Mouse (Mus musculus) hindbrain, embryonic 11.5 days (tissue): ENCODE measurements around the gene Dcdc2b. TPM values are rescaled to one million over a fixed set of nuclear protein-coding genes. Genes with fewer than 3 reads are reported as not detected.

Source experiments
- ATAC-seq: fragments of 200-750 bp; cut with Nextera tagmentation; 2 replicates; pipeline ENCODE4 v1.8.0; 2017; ENCODE audit warnings: mild to moderate bottlenecking, moderate TSS enrichment, moderate library complexity; ENCODE audit not compliant: low FRiP score
- DNase-seq: peaks from one replicate; pipeline ENCODE4 v3.0.0-alpha.2; 2015; ENCODE audit warnings: low spot score
- H3K27ac ChIP-seq: fragments of 300-500 bp; sonication (generic); 2 replicates; pipeline ENCODE4 v1.5.1; 2014; ENCODE audit warnings: mild to moderate bottlenecking, low read depth, low read length
- H3K27me3 ChIP-seq: fragments of 300-500 bp; sonication (generic); 2 replicates; pipeline ENCODE4 v1.6.1; 2014; ENCODE audit warnings: mild to moderate bottlenecking, low read length, moderate library complexity, mixed read lengths; ENCODE audit not compliant: control insufficient read depth, insufficient read depth
- H3K36me3 ChIP-seq: fragments of 300-500 bp; sonication (generic); 2 replicates; pipeline ENCODE4 v1.6.1; 2014; ENCODE audit warnings: mild to moderate bottlenecking, low read length, moderate library complexity, mixed read lengths; ENCODE audit not compliant: control insufficient read depth, insufficient read depth
- H3K4me1 ChIP-seq: fragments of 300-500 bp; sonication (generic); replicated peaks from 2 replicates; pipeline ENCODE4 v1.6.1; 2014; ENCODE audit warnings: low read length, mixed read lengths; ENCODE audit not compliant: control insufficient read depth, insufficient read depth
- H3K4me2 ChIP-seq: fragments of 300-500 bp; sonication (generic); replicated peaks from 2 replicates; pipeline ENCODE4 v1.6.1; 2014; ENCODE audit warnings: mild to moderate bottlenecking, low read depth, low read length
- H3K4me3 ChIP-seq: fragments of 300-500 bp; sonication (generic); 2 replicates; pipeline ENCODE4 v1.5.1; 2014; ENCODE audit warnings: low read depth, low read length
- H3K9ac ChIP-seq: fragments of 300-500 bp; sonication (generic); 2 replicates; pipeline ENCODE4 v1.6.1; 2014; ENCODE audit warnings: low read depth, low read length
- H3K9me3 ChIP-seq: fragments of 300-500 bp; sonication (generic); 2 replicates; pipeline ENCODE4 v1.6.1; 2016; ENCODE audit warnings: low read length; ENCODE audit not compliant: control insufficient read depth
- WGBS: fragments of 180-500 bp; shearing (Covaris S2); extraction: QIAGEN DNeasy Blood & Tissue Kit; methylation state at CpG from one replicate; pipeline ENCODE4 v1.1.7; 2014; 5-methylcytosine and 5-hydroxymethylcytosine counted together
- polyA plus RNA-seq: library from polyadenylated mRNA; unstranded; fragments of >200 nt; fragmentation: Nextera tagmentation; extraction: Ambion mirVana; gene quantifications from 2 replicates; pipeline ENCODE4 v1.2.1, GENCODE M21; 2014

Dcdc2b gene
- polyA plus RNA-seq, 1 experiment from 2014 or later: 2.7 TPM

DNA sequence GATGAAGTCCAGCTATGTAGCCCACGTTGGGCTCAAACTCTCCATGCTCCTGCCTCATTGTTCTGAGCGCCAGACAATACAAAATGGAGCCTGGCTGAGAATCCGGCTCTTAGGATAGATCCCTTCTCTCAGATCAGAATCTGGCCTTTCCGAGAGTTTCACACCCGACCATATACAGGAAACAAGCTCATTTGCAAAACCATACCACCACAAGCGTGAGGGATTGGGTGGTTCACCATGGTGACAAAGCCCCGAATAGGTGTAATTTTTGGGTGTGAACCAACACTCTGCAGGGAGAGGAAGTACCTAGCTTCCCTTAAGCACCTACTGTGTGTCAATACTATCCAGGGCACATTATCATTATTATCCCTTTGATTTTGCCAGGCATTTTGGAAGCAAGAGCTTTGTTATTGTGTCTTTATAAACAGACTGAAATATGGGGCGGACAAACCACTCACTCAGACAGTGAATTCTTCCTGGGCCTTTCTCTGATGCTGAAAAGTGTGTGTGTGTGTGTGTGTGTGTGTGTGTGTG is 42.4 kb downstream of the Dcdc2b start:
- 79% methylated on average over 8 of the region's 8 CpGs for WGBS
- no peak overlapping the region for H3K4me3 ChIP-seq
- no peaks in the 10 kb centered on the region for H3K4me1 ChIP-seq
- no peak overlapping the region for H3K9ac ChIP-seq
- H3K27me3 ChIP-seq: no peaks in the 10 kb centered on the region
- DNase-seq: no peak
- H3K9me3 ChIP-seq: no peaks in the 10 kb centered on the region
- ATAC-seq: no peak
- H3K27ac ChIP-seq: no peak overlapping the region
- H3K36me3 ChIP-seq: no peaks in the 10 kb centered on the region
- H3K4me2 ChIP-seq: no peak overlapping the region

DNA sequence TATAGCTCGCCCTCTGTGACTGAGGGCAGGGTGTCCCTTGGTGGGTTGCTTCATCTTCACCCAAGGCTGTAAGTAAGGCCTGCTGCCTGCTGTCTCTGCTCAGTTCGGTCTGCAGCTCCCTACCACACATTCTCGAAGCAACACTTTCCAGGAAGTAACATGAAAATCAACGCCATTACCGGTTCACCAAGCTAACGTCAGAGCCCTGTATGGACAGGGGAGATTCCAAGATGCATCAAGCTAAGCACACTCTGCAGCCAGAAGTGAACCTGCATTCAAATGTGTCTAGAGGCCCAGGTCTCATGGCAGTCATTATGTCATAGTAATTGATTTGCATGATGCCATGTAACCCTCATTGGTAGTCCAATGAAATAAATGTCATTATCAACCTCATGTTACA is 44.0 kb downstream of the Dcdc2b start:
- no peak overlapping the region for H3K4me2 ChIP-seq
- WGBS: 93% methylated on average over 6 of the region's 6 CpGs
- H3K27me3 ChIP-seq: no peaks in the 10 kb centered on the region
- H3K4me3 ChIP-seq: no peak overlapping the region
- ATAC-seq: no peak
- no peak overlapping the region for H3K9ac ChIP-seq
- H3K36me3 ChIP-seq: no peaks in the 10 kb centered on the region
- H3K4me1 ChIP-seq: no peaks in the 10 kb centered on the region
- DNase-seq: no peak
- no peaks in the 10 kb centered on the region for H3K9me3 ChIP-seq
- H3K27ac ChIP-seq: no peak overlapping the region

DNA sequence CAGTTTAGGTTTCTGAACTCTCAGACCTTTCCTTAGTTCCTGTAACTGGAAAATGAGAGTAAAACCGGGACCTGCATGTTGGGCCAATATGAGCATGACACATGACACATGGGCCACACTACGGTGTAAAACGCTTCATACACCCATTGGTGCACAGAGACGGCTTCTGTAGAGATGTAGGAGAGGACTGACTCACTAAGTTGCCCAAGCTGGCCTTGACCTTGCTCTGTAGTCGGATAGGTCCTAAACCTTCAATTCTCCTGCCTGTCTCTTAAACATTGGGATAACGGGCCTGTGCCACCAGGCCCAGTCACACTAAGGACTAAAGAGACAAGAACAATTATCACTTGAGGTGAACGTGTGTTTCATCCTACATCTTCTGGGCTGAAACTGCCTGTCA is 45.7 kb downstream of the Dcdc2b start:
- no peak overlapping the region for H3K27ac ChIP-seq
- WGBS: 94% methylated on average over 7 of the region's 7 CpGs
- no peaks in the 10 kb centered on the region for H3K36me3 ChIP-seq
- DNase-seq (no peak), ATAC-seq (no peak)
- no peak overlapping the region for H3K4me3 ChIP-seq
- H3K4me2 ChIP-seq: no peak overlapping the region
- H3K9me3 ChIP-seq: no peaks in the 10 kb centered on the region
- no peaks in the 10 kb centered on the region for H3K27me3 ChIP-seq
- no peak overlapping the region for H3K9ac ChIP-seq
- no peaks in the 10 kb centered on the region for H3K4me1 ChIP-seq

GRCm38 (mm10) chr4:129565139-129565538 is 48.9 kb downstream of the Dcdc2b start:
- no peaks in the 10 kb centered on the region for H3K27me3 ChIP-seq
- no peaks in the 10 kb centered on the region for H3K9me3 ChIP-seq
- ATAC-seq: no peak
- 84% methylated on average over 6 of the region's 6 CpGs for WGBS
- no peaks in the 10 kb centered on the region for H3K36me3 ChIP-seq
- no peak overlapping the region for H3K27ac ChIP-seq
- no peak overlapping the region for H3K4me3 ChIP-seq
- H3K4me2 ChIP-seq: no peak overlapping the region
- H3K4me1 ChIP-seq: no peaks in the 10 kb centered on the region
- no peak overlapping the region for H3K9ac ChIP-seq
- DNase-seq: no peak

DNA sequence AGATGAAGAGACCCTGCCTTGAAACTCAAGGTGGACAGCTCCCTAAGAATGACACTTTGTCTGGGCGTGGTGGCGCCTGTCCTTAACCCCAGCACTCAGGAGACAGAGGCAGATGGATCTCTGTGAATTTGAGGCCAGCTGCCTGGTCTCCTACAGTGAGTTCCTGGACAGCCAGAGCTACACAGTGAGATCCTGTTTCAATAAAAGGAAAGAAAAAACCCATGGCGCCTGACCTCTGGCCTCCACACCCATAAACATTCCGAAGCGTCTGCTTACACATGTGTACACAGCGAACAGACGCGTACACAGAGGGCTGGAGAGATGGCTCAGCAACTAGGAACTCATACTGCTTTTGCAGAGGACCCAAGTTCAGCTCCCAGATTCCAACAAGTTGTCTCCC is 50.3 kb downstream of the Dcdc2b start:
- Histone ChIP-seq H3K9me3 (no peaks in the 10 kb centered on the region), H3K4me3 (no peak overlapping the region), H3K4me1 (no peaks in the 10 kb centered on the region), H3K4me2 (no peak overlapping the region), H3K27ac (no peak overlapping the region), H3K9ac (no peak overlapping the region), H3K36me3 (no peaks in the 10 kb centered on the region), H3K27me3 (no peaks in the 10 kb centered on the region)
- no peak for ATAC-seq
- 59% methylated on average over 8 of the region's 8 CpGs for WGBS
- peak; percentile 34 for DNase-seq

GRCm38 (mm10) chr4:129561184-129561583 is 52.9 kb downstream of the Dcdc2b start:
- no peak for ATAC-seq
- WGBS: 91% methylated on average over 5 of the region's 5 CpGs
- Histone ChIP-seq H3K27me3 (no peaks in the 10 kb centered on the region), H3K4me2 (no peak overlapping the region), H3K9ac (no peak overlapping the region), H3K9me3 (no peaks in the 10 kb centered on the region), H3K36me3 (no peaks in the 10 kb centered on the region), H3K4me1 (no peaks in the 10 kb centered on the region), H3K27ac (no peak overlapping the region), H3K4me3 (no peak overlapping the region)
- DNase-seq: no peak

Other genes with a start within 250 kb of the Dcdc2b start
- 8.1 and 11.5 TPM in 2 replicates for gene Zbtb8a, start 236.1 kb downstream of the Dcdc2b start, polyA plus RNA-seq
- gene Zbtb8b, start 173.4 kb downstream of the Dcdc2b start, polyA plus RNA-seq: 2.5 and 2.8 TPM in 2 replicates
- 25.6 and 26.3 TPM in 2 replicates for gene Bsdc1, start 152.7 kb downstream of the Dcdc2b start, polyA plus RNA-seq
- gene Tssk3, start 123.2 kb downstream of the Dcdc2b start, polyA plus RNA-seq: not detected in 2 replicates
- gene Fam229a, start 123.1 kb downstream of the Dcdc2b start, polyA plus RNA-seq: not detected in 2 replicates
- 1,707 and 1,864 TPM in 2 replicates for gene Marcksl1, start 100.7 kb downstream of the Dcdc2b start, polyA plus RNA-seq
- 206 and 220 TPM in 2 replicates for gene Hdac1, start 71.5 kb downstream of the Dcdc2b start, polyA plus RNA-seq
- gene Lck, start 40.6 kb downstream of the Dcdc2b start, polyA plus RNA-seq: 5.6 and 5.8 TPM in 2 replicates
- gene Fam167b, start 35.7 kb downstream of the Dcdc2b start, polyA plus RNA-seq: 1.0 and 1.6 TPM in 2 replicates
- 274 TPM in 2 replicates for gene Eif3i, start 13.6 kb downstream of the Dcdc2b start, polyA plus RNA-seq
- gene Tmem234, start 13.6 kb downstream of the Dcdc2b start, polyA plus RNA-seq: 177 and 195 TPM in 2 replicates
- 25.3 and 25.7 TPM in 2 replicates for gene Iqcc, start 4.8 kb upstream of the Dcdc2b start, polyA plus RNA-seq
- 77.7 and 79.6 TPM in 2 replicates for gene Ccdc28b, start 9.7 kb upstream of the Dcdc2b start, polyA plus RNA-seq
- 96.3 and 101 TPM in 2 replicates for gene Txlna, start 26.8 kb upstream of the Dcdc2b start, polyA plus RNA-seq
- 13.9 and 15.2 TPM in 2 replicates for gene Kpna6, start 58.5 kb upstream of the Dcdc2b start, polyA plus RNA-seq
- gene Tmem39b, start 82.6 kb upstream of the Dcdc2b start, polyA plus RNA-seq: 27.7 and 30.9 TPM in 2 replicates
- 158 and 183 TPM in 2 replicates for gene Khdrbs1, start 128.0 kb upstream of the Dcdc2b start, polyA plus RNA-seq
- gene Ptp4a2, start 197.0 kb upstream of the Dcdc2b start, polyA plus RNA-seq: 307 and 318 TPM in 2 replicates